Mouse (Mus musculus) frontal cortex, postnatal 10 days (tissue): ENCODE results near the gene Unc45a.
A peak's percentile ranks its signal among the peaks of the same experiment; 100 is the strongest.

Experiments
- DNase-seq, 2 experiments: peaks; one replicate each; pipeline ENCODE4 v3.0.0; 2022; ENCODE audit warnings: low spot score in 2 of 2, mixed read lengths in 1 of 2

Unc45a gene

GRCm38 (mm10) chr7:80368009-80368408 is 27.2 kb upstream of the Unc45a start:
- no peak for DNase-seq

- DNase-seq, result no peak
Observed at GRCm38 (mm10) chr7:80367232-80367631, 26.4 kb upstream of the Unc45a start.

GRCm38 (mm10) chr7:80365759-80366158 is 25.0 kb upstream of the Unc45a start:
- DNase-seq, result no peak

- no peak for DNase-seq
Observed at GRCm38 (mm10) chr7:80360435-80360834, 19.6 kb upstream of the Unc45a start.

DNA sequence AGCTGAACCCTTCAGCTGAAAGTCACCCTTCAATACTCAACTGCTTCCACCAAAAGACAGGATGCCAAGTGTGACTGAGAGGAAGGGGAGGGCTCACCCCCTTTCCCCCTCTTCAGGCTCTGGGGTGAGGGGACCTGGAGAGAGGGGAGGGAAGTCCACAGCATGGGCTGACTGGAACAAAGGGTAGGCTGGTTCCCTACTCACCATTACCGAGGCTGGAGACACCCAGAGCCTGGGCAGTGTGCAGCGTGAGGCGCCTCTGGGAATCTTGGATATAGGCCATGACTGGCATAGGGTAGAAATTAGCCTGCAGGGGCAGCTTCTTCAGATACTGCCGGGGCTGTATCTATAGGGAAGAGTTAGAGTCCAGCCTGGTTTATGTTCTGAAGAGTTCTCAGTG is 17.2 kb upstream of the Unc45a start:
- no peak for DNase-seq

- no peak for DNase-seq
Observed at GRCm38 (mm10) chr7:80357156-80357555, 16.4 kb upstream of the Unc45a start.

DNA sequence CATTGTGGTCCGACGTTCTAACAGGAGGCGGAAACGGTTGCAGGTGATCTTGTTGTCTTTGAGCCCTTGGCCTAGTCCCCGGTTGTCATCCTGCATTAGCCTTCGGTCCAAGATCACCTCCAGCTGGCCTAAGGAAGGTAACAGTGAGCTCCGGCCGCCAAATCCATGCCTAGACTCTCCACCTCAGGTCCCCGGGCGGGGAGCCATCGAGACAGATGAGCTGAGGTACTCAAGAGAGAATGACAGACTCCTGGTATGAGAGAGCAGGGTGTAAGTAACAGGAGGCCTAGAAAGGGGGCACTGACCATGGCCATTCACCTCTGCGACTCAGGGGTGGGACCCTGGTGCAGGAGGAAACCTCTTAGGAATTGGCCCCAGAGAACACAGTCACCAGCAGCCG is 15.5 kb upstream of the Unc45a start:
- no peak for DNase-seq

- no peak for DNase-seq
Observed at GRCm38 (mm10) chr7:80352920-80353319, 12.1 kb upstream of the Unc45a start.

DNA sequence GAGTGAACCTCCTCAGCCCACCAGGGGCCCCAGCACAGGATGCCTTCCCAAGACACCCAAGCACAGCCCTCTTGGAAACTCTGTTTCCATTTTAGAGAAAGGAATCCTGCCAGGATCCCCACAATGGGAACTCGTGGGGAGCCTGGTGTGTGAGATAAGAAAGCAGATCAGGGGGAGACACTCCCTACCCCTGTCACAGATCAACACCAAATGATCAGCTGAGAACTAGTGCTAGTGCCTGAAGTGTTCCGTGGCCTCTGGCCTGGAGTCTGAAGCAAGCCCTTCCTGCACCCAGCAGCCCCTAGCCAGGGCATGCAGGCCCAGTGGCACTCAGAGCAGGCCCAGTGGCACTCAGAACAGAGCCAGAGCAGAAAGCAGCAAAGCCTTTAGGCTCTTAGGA is 10.0 kb upstream of the Unc45a start:
- DNase-seq, result no peak

DNA sequence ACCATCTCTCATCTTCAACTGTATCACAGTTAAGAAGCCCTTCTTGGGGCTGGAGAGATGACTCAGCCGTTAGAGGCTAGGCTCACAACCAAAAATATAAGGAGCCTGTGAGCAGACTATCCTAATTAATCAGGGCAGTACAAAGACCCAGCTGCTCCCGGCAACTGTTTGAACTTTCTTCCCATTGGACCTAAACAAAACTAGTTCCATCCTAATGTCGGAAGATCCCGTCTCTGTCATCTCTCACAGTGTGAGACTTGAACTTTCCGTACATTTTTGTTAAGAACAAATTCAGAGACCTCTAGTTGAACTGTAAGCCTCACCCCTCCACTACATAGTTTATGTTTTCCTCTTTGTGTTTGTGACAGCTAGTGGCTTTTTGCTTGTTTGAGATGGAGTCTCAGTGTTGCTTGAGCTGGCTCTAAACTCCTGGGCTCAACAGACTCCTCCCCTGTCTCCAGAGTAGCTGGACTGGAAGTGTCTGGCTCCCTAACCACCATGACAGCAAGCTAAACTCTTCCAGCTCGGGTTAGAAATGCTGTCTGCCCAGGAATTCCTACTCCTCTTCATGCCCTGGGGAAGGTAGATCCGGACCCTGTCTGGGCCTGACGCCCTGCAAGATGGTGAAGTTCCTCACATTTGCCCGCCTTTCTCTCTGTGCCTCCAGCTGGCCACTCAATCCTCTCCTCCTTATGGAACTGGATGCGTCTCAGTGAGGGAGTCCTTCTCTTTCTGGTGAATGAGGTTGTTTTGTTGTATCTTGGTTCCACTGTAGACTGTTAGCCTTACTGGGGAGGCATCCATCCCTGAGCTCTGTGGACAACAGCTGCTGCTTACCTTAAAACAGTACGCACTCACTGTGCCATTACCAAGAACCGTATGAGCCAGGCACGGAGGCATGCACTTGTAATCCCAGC is 7.1 kb upstream of the Unc45a start:
- DNase-seq, result no peak

- no peak for DNase-seq
Observed at GRCm38 (mm10) chr7:80346830-80347229, 6.0 kb upstream of the Unc45a start.

DNA sequence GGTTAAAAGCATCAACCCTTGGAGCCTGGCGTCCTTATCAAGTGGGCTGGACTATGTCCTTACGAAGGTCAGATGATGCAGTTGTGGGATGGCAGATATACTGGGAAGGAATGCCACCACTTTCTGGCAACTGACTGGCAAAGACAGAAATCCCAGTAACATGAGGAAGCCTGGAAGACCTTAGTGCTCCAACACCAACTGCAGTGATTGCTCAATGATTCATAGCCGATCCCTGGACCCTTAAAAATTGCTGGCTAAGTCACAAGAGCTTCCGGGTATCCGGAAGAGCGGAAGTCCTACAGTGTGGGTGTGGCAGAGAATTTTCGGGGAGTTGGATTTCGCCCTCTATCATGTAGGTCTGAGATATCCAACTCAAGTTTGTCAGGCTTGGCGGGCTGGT is 5.4 kb upstream of the Unc45a start:
- DNase-seq, result no peak

DNA sequence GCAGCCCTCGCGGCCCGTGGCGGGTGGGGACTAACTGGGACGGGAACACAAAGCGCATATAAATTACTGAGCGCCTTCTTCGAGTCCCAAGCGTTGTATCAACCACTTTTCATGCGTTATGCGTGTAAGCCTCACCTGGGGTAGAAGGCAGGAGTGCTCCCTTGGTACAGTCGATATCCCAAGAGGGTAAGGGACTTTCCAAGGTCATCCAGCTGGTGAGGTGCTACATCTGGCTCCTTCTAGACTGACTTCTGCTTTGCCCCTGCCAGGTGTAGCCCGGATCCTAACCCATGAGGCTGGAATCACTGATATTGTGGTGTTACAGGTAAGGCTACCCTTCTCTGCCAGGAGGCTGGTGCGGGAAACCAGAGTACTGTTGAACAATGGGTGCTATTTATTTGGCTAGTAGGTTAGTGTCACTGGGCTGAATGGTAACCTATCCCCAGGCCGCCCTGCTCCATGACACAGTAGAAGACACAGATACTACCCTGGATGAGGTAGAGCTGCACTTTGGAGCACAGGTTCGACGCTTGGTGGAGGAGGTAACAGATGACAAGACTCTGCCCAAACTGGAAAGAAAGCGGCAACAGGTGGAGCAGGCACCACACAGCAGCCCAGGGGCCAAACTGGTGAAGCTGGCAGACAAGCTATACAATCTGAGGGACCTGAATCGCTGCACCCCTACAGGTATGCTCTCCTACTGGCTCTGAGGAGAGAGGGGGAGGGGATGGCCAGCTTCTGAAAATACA is 2.6 kb upstream of the Unc45a start:
- DNase-seq, result no peak

DNA sequence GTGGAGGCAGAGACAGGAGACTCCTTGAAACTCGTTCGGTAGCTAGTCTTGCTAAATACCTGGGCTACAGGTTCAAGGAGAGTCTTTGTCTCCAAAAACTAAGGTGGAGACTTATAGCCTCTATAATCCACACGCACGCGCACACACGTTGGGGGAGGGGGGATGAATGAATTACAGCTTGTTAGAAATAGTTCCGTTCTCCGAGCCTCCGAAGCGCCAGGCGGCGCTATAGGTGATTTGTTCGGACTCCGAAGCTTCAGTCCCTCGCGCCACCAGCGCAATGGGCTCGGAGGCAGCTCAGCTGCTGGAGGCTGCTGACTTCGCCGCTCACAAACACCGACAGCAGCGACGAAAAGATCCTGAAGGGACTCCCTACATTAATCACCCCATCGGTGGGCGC is 2.1 kb upstream of the Unc45a start, which contains the start of gene Hddc3:
Gene Hddc3, plus strand, starts transcription at position 247 of the 400 bp plus-strand sequence.
- peak; percentile 91 to 94 for DNase-seq

DNA sequence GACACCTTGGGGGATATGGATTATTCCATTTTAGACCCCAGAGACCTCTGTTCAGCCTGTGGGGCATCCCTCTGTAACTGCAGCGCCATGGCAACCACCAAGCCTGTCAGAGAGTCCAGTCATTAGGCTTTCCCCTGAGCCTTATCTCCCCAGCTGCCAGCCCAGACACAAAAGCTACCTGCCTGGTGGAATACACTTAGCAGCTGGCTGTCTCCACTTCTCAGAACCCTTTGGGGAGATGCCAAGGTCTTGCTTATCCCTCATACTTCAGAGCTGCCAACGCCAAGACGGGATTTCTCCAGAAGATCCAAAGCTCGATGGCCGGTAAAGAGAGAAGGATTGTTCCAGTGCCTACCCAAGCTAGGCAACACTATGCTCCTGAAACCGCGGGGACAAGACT is 988 bp upstream of the Unc45a start:
- DNase-seq, result no peak

DNA sequence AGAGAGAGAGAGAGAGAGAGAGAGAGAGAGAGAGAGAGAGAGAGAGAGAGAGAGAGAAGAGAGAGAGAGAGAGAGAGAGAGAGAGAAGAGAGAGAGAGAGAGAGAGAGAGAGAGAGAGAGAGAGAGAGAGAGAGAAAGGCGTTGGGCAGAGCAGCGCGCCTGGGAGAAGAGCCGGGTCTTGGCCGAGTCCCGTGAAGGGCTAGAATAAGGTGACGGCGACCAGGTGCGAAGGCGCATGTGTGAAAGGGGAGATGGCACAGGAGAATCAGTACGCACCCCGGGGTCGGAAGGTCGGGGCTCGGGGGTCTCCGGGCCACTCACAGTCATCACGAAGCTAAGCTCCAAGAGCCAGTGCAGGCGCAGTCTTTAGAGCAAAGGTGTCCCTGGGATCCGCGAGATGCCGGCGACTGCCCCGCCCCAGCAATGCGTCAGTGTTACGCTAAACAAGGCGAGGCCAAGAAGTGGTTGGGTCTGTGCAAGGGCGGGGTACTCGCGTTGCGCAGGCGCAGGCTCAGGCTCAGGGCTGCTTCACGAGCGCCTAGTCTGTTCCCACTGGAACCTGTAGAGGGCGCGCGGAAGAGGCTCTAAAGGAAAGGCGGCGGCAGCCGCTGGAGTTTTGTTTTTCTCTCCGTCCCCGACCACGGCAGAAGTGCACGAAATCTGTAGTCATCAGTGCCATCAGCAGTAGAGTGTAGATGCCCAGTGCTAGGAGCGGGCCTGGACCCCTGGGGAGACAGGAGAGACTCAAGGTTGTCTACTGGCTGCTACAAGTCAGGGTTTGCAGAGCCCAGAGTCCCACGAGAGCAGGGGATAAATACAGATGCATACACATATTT is 794 bp downstream of the Unc45a start:
- DNase-seq, result peak; percentile 94 to 97

DNA sequence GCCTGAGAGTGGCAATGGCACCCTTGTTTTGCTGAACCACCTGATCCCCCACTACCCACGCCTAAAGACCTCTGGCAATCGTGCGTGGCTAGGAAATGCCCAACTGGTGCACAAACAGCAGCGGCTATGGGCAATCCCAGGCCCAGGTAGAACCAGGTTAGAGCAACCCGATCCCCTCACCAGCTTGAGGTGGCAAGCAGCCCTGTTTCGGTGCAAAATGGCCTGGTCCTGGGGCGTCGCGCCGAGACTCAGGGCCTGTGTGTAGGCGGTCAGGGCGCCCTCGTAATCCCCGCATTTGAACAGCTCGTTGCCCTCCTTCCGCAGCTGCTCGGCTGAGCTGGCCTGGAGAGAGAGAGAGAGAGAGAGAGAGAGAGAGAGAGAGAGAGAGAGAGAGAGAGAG is 1.4 kb downstream of the Unc45a start:
- DNase-seq, result no peak

DNA sequence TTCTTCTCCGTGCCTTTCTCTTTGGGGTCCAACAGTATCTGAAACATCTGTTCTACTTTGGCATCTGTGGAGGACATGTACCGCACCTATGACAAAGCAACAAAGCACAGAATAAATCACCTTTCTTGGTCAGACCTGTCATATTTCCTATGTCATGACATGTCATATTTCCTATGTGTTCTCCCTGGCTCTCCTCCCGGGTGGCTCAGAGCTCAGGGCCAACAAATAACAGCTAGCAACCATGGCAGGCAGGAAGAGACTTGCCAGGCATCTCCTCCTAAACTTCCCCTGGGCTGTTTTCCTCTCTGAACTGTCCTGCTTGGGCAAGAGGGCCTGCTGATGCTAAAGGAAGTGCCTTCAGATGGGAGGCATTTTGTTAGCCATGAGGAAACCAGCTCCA is 3.9 kb downstream of the Unc45a start:
- DNase-seq, result no peak

- no peak for DNase-seq
Observed at GRCm38 (mm10) chr7:80334848-80335247, 6.0 kb downstream of the Unc45a start.

DNA sequence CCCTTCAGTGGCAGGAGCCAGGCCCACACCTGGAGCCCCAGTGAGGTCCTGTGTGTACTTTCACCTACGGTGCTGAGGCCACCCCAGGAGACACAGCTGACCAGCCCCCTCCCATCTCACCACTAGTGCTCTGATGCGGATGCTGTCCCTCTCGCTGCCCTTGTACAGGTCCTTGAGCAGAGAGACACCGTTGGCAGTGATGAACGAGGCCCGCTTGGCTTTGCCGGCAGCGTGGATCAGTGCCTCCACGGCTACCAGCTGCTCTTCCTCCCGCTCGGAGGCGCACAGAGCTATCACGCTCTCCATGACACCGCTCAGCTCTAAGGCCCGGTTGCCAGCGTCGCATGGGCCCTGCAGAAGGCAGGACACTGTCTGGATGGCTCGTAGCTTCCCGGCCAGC is 9.4 kb downstream of the Unc45a start:
- no peak for DNase-seq

DNA sequence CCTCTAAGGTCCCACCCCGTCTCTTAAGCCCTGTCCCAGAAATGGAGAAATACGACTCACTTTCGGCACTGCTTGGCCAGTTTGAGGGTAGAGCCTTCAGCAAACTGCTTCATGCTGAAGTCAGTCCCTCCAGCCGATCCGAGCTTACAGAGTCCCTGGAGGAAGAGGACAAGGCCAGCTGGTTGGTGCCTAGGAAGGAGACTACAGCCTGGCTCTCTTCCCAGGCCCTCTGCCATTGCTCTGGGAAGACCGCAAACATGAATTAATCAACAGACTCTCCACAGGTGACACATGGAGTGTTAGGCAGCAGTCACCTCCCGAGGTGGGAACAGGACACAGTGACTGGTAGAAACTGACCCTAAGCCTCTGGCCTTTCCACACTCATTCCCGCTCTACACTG is 10.5 kb downstream of the Unc45a start:
- no peak for DNase-seq

GRCm38 (mm10) chr7:80326076-80326475 is 14.7 kb downstream of the Unc45a start:
- DNase-seq, result no peak
